Mouse (Mus musculus): ENCODE measurements around the gene Srcap. TPM values are rescaled to one million over a fixed set of nuclear protein-coding genes. Genes with fewer than 3 reads are reported as not detected.

The Srcap gene
- total and polyA plus RNA-seq, 2 experiments from 2014 or later = 23.7 to 39.9 TPM

DNA sequence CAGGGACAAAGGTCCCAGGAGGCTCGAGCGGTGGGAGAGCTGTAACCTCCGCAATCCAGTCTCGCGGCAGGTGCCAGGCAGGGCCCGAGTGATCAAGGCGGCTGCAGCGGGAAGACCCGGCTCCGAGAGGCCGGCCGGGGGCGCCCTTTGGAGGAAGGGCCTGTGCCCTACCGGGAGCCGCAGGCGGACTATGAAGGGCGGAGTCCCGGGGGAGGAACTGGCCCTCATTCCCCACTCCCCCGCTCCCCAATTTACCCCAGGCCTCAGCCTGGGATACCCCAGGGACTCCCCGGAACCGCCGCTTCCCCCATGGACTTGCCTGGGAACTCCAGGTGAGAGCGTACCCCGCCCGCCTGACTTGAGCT, 40.2 kb upstream of the Srcap start:
- Histone ChIP-seq H3K4me2 (ENCODE audit: low read depth) (peak overlapping the region; percentile 67), H3K9me3 (ENCODE audit: low read length) (no peaks in the 10 kb centered on the region), H3K27me3 (ENCODE audit: insufficient read depth, low read length) (no peaks in the 10 kb centered on the region), H3K36me3 (ENCODE audit: insufficient read depth) (peaks cover 33% of the 10 kb centered on the region), H3K9ac (peak overlapping the region; percentile 82), H3K4me3 (ENCODE audit: low read depth, low read length) (peak overlapping the region; percentile 65), H3K27ac (ENCODE audit: low read depth, low read length) (peak overlapping the region; percentile 97), H3K4me1 (ENCODE audit: insufficient read depth) (peaks cover 11% of the 10 kb centered on the region)
- WGBS = 0% methylated on average over 24 of the region's 25 CpGs
- no peak for DNase-seq
- no peak for TF ChIP-seq CTCF (IDR thresholded peaks at IDR 0.05; ENCODE audit: low read depth)
- ATAC-seq = no peak; the same call in 1 of the 2 replicates

DNA sequence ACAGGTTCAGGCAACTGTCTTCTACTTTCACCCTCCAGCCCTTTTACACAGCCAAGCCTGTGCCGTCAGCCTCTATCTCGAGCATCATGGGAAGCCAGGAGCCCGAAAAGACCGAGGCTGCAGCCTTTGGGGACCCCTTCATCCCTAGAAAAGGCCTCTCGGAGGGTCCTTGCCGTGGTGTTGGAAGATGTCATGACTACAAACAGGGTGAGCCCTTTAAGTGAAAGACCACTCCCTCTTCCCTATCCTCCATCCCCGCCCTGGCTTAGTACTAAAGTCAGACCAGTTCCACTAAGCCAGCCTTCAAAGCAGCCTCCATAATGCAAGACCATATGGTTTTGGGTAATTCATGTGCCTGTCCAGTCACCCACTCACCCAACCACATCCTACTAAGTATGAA, 39.7 kb upstream of the Srcap start:
- 2% methylated on average over 7 of the region's 7 CpGs for WGBS
- peak overlapping the region; percentile 67 for H3K4me2 ChIP-seq (ENCODE audit: low read depth)
- H3K9ac ChIP-seq = peak overlapping the region; percentile 82
- peaks cover 14% of the 10 kb centered on the region for H3K4me1 ChIP-seq (ENCODE audit: insufficient read depth)
- H3K36me3 ChIP-seq (ENCODE audit: insufficient read depth) = peaks cover 32% of the 10 kb centered on the region
- no peak for TF ChIP-seq CTCF (IDR thresholded peaks at IDR 0.05; ENCODE audit: low read depth)
- H3K27me3 ChIP-seq (ENCODE audit: insufficient read depth, low read length) = no peaks in the 10 kb centered on the region
- H3K4me3 ChIP-seq (ENCODE audit: low read depth, low read length) = peak overlapping the region; percentile 65
- H3K27ac ChIP-seq (ENCODE audit: low read depth, low read length) = peak overlapping the region; percentile 97
- H3K9me3 ChIP-seq (ENCODE audit: low read length) = no peaks in the 10 kb centered on the region
- DNase-seq = peak; percentile 40
- no peak for ATAC-seq

DNA sequence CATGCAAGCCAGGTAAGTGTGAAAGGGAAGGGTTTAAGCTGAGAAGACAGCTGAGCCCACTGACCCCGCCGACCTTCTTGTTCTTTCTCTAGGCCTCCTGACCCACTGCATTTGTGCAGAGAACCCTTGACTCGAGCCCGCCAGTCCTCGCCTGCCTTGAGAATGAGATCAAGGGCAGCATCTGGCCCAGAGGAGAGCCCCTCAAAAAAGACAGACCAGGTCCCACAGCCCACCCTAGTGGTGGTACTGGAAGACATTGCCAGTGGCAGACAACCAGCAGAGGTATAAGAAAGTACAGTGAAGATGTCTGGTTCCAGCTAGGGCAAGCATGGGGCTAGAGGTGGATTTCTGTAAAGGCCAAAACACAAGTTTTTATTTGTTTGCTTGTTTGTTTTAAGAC, 38.1 kb upstream of the Srcap start:
- H3K27ac ChIP-seq (ENCODE audit: low read depth, low read length) = no peak overlapping the region
- H3K9me3 ChIP-seq (ENCODE audit: low read length) = no peaks in the 10 kb centered on the region
- DNase-seq (no peak), ATAC-seq (no peak)
- TF ChIP-seq CTCF (IDR thresholded peaks at IDR 0.05; ENCODE audit: low read depth) = peak; percentile 48
- peaks cover 32% of the 10 kb centered on the region for H3K36me3 ChIP-seq (ENCODE audit: insufficient read depth)
- peaks cover 17% of the 10 kb centered on the region for H3K4me1 ChIP-seq (ENCODE audit: insufficient read depth)
- no peak overlapping the region for H3K4me2 ChIP-seq (ENCODE audit: low read depth)
- no peak overlapping the region for H3K4me3 ChIP-seq (ENCODE audit: low read depth, low read length)
- no peaks in the 10 kb centered on the region for H3K27me3 ChIP-seq (ENCODE audit: insufficient read depth, low read length)
- 76% methylated on average over 5 of the region's 5 CpGs for WGBS
- H3K9ac ChIP-seq = no peak overlapping the region

DNA sequence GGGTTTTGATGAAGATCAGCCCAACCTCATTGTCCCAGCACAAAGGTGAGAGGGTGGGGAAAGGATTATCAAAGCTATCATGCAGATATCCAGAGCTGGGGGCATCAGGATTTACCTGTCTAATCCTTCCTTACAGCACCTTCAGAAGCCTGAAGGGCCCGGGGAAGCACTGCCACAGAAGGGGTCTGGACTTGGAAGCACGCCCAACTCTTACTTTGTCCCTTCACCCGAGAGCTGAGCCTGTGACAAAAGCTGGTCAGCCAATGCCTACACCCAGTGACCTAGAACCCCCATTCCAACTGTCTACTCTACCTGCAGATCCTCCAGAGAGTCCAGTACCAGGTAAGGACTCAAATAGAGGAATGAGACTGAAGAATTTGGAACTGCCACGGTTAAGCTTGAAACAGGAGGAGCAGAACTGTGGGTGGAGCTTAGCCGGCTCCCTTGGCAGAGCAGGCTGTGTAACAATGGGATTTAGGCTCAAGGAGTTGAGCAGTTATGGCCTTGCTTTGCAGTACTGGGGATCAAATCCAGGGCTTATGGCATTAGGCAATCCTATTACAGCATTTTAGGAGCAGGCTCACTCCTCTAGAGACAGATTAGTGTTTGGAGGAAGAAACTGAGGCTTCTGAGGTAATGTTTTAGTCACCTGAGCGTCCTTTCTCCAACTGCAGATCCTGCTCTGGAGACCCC, 37.3 kb upstream of the Srcap start:
- DNase-seq (no peak), ATAC-seq (no peak)
- 63% methylated on average over 6 of the region's 6 CpGs for WGBS
- H3K36me3 ChIP-seq (ENCODE audit: insufficient read depth) = peaks cover 32% of the 10 kb centered on the region
- no peak overlapping the region for H3K9ac ChIP-seq
- no peak overlapping the region for H3K4me2 ChIP-seq (ENCODE audit: low read depth)
- no peaks in the 10 kb centered on the region for H3K9me3 ChIP-seq (ENCODE audit: low read length)
- H3K27me3 ChIP-seq (ENCODE audit: insufficient read depth, low read length) = no peaks in the 10 kb centered on the region
- TF ChIP-seq CTCF (IDR thresholded peaks at IDR 0.05; ENCODE audit: low read depth) = no peak
- H3K27ac ChIP-seq (ENCODE audit: low read depth, low read length) = no peak overlapping the region
- no peak overlapping the region for H3K4me3 ChIP-seq (ENCODE audit: low read depth, low read length)
- peaks cover 17% of the 10 kb centered on the region for H3K4me1 ChIP-seq (ENCODE audit: insufficient read depth)

DNA sequence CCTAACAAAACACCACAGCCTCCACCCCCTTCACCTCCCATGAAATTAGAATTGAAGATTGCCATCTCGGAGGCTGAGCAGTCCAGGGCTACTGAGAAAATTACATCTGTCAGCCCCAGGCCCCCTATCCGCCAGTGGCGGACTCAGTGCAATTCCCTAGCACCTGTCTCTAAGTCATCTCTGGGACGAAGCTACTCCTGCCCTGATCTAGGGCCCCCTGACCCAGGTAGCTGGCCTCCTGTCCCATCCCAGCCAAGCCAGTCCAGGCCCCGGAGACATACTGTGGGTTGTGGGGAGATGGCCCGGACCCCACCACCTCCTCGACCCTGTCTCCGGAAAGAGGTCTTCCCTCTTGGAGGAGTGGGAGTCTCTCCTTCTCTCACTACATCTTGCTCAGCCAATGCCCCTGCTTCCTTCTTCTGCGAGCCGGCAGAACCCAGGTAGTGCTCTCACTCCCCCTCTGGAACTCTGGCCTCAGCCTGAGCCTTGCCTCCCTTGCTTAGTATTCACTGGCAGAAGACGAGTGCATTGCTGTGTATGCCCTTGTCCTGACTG, 36.5 kb upstream of the Srcap start:
- Histone ChIP-seq H3K4me1 (ENCODE audit: insufficient read depth) (peaks cover 17% of the 10 kb centered on the region), H3K27me3 (ENCODE audit: insufficient read depth, low read length) (no peaks in the 10 kb centered on the region), H3K4me3 (ENCODE audit: low read depth, low read length) (no peak overlapping the region), H3K9ac (no peak overlapping the region), H3K36me3 (ENCODE audit: insufficient read depth) (peaks cover 32% of the 10 kb centered on the region), H3K4me2 (ENCODE audit: low read depth) (no peak overlapping the region), H3K9me3 (ENCODE audit: low read length) (no peaks in the 10 kb centered on the region), H3K27ac (ENCODE audit: low read depth, low read length) (no peak overlapping the region)
- DNase-seq (no peak), ATAC-seq (no peak)
- TF ChIP-seq CTCF (IDR thresholded peaks at IDR 0.05; ENCODE audit: low read depth) = no peak
- WGBS = 93% methylated on average over 11 of the region's 11 CpGs

DNA sequence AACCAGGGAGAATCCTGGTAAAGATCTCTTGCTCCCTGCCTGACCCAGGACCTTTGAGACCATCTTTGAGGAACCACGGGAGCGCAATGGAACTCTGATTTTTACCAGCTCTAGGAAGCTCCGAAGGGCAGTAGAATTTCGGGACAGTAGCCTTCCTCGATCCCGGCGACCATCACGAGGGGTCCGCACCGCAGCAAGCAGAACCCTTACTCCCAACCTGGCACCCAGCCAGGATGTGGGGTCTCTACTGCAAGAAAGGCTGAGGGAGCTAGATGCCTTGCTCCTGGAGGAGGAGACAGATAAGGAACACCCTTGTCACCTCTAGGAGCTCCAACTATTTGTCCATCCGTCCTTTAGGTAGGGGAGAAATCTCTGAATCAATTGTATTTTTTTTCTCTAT, 35.4 kb upstream of the Srcap start:
- Histone ChIP-seq H3K27ac (ENCODE audit: low read depth, low read length) (no peak overlapping the region), H3K36me3 (ENCODE audit: insufficient read depth) (peaks cover 32% of the 10 kb centered on the region), H3K4me1 (ENCODE audit: insufficient read depth) (peaks cover 19% of the 10 kb centered on the region), H3K9me3 (ENCODE audit: low read length) (no peaks in the 10 kb centered on the region), H3K4me3 (ENCODE audit: low read depth, low read length) (no peak overlapping the region), H3K9ac (no peak overlapping the region), H3K27me3 (ENCODE audit: insufficient read depth, low read length) (no peaks in the 10 kb centered on the region), H3K4me2 (ENCODE audit: low read depth) (no peak overlapping the region)
- WGBS = 95% methylated on average over 11 of the region's 11 CpGs
- no peak for TF ChIP-seq CTCF (IDR thresholded peaks at IDR 0.05; ENCODE audit: low read depth)
- ATAC-seq = no peak
- no peak for DNase-seq

DNA sequence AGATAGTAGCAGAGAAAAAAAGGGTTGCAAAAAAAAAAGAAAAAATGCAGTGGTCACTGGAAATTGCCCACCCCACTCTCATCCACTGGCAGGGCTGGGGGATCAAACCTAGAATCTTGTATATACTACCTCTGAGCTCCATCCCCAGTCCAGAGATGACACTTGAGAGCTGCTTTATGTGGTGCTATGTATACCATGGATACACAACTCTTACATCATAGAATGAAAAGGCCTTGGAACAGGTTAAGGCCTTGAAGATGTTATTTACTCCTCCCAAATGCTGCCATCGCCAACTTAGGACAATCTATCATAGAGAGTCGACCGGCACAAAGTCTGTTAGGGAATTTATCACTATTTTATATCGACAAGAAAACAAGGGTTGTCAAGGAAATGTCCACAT, 34.9 kb upstream of the Srcap start:
- Histone ChIP-seq H3K4me2 (ENCODE audit: low read depth) (peak overlapping the region; percentile 50), H3K27ac (ENCODE audit: low read depth, low read length) (no peak overlapping the region), H3K4me1 (ENCODE audit: insufficient read depth) (peaks cover 19% of the 10 kb centered on the region), H3K9me3 (ENCODE audit: low read length) (no peaks in the 10 kb centered on the region), H3K4me3 (ENCODE audit: low read depth, low read length) (no peak overlapping the region), H3K9ac (peak overlapping the region; percentile 95; the same call in 1 of the 2 replicates), H3K27me3 (ENCODE audit: insufficient read depth, low read length) (no peaks in the 10 kb centered on the region), H3K36me3 (ENCODE audit: insufficient read depth) (peaks cover 36% of the 10 kb centered on the region)
- TF ChIP-seq CTCF (IDR thresholded peaks at IDR 0.05; ENCODE audit: low read depth) = no peak
- 89% methylated on average over 4 of the region's 4 CpGs for WGBS
- DNase-seq (no peak), ATAC-seq (no peak)
